Mouse (Mus musculus): ENCODE measurements around the gene Sptbn2.
A peak's percentile ranks its signal among the peaks of the same experiment; 100 is the strongest.
"Not testable (repeated sequence)": the region's sequence is repeated elsewhere in the genome, so short reads cannot be mapped to it uniquely, and the experiment has no call there.

Sptbn2 gene

GRCm38 (mm10) chr19:4729186-4729585 lies 18.2 kb downstream of the Sptbn2 start:
- no peak for DNase-seq (ENCODE audit: extremely low spot score)

GRCm38 (mm10) chr19:4733052-4733451 lies 22.1 kb downstream of the Sptbn2 start:
- no peak for DNase-seq (ENCODE audit: extremely low spot score)

- DNase-seq (ENCODE audit: extremely low spot score): no peak
Observed at GRCm38 (mm10) chr19:4737866-4738265, 26.9 kb downstream of the Sptbn2 start.

GRCm38 (mm10) chr19:4739053-4739452 lies 28.1 kb downstream of the Sptbn2 start:
- DNase-seq (ENCODE audit: extremely low spot score): no peak

GRCm38 (mm10) chr19:4739762-4740161 lies 28.8 kb downstream of the Sptbn2 start:
- no peak for DNase-seq (ENCODE audit: extremely low spot score)

GRCm38 (mm10) chr19:4741482-4741881 lies 30.5 kb downstream of the Sptbn2 start:
- DNase-seq (ENCODE audit: extremely low spot score): no peak

GRCm38 (mm10) chr19:4742229-4742628 lies 31.3 kb downstream of the Sptbn2 start:
- no peak for DNase-seq (ENCODE audit: extremely low spot score)

- peak; percentile 50 for DNase-seq (ENCODE audit: extremely low spot score)
Observed at GRCm38 (mm10) chr19:4743524-4743923, 32.6 kb downstream of the Sptbn2 start.

- no peak for DNase-seq (ENCODE audit: extremely low spot score)
Observed at GRCm38 (mm10) chr19:4744026-4744425, 33.1 kb downstream of the Sptbn2 start.

GRCm38 (mm10) chr19:4745057-4745456 lies 34.1 kb downstream of the Sptbn2 start:
- DNase-seq (ENCODE audit: extremely low spot score): no peak

GRCm38 (mm10) chr19:4745681-4746080 lies 34.7 kb downstream of the Sptbn2 start:
- DNase-seq (ENCODE audit: extremely low spot score): no peak

GRCm38 (mm10) chr19:4746611-4747010 lies 35.6 kb downstream of the Sptbn2 start:
- DNase-seq (ENCODE audit: extremely low spot score): no peak

GRCm38 (mm10) chr19:4747631-4748312 lies 36.8 kb downstream of the Sptbn2 start:
- no peak for DNase-seq (ENCODE audit: extremely low spot score)

GRCm38 (mm10) chr19:4748493-4748892 lies 37.5 kb downstream of the Sptbn2 start:
- no peak for DNase-seq (ENCODE audit: extremely low spot score)

- no peak for DNase-seq (ENCODE audit: extremely low spot score)
Observed at GRCm38 (mm10) chr19:4749975-4750374, 39.0 kb downstream of the Sptbn2 start.

GRCm38 (mm10) chr19:4755565-4756192 lies 44.7 kb downstream of the Sptbn2 start:
- peak; percentile 87 for DNase-seq (ENCODE audit: extremely low spot score)

- DNase-seq (ENCODE audit: extremely low spot score): peak; percentile 99
Observed at GRCm38 (mm10) chr19:4756193-4756911, 45.4 kb downstream of the Sptbn2 start, which contains the start of gene Rbm4b. TSS of gene Rbm4b (plus strand) at chr19:4756497.

GRCm38 (mm10) chr19:4756921-4757320 lies 46.0 kb downstream of the Sptbn2 start:
- no peak for DNase-seq (ENCODE audit: extremely low spot score)

GRCm38 (mm10) chr19:4760544-4760943 lies 49.6 kb downstream of the Sptbn2 start:
- not testable (repeated sequence) for DNase-seq (ENCODE audit: extremely low spot score)

- DNase-seq (ENCODE audit: extremely low spot score): no peak
Observed at GRCm38 (mm10) chr19:4762876-4763275, 51.9 kb downstream of the Sptbn2 start.

- DNase-seq (ENCODE audit: extremely low spot score): no peak
Observed at GRCm38 (mm10) chr19:4767507-4768148, 56.7 kb downstream of the Sptbn2 start.

GRCm38 (mm10) chr19:4772785-4773184 lies 61.8 kb downstream of the Sptbn2 start:
- no peak for DNase-seq (ENCODE audit: extremely low spot score)
